8 mouse cellular contexts compared by ENCODE assay signal in genomic region chr11:104550406-104550974, GRCm38 (mm10). TPM values are rescaled to one million over a fixed set of nuclear protein-coding genes. Genes with fewer than 3 reads are reported as not detected.
DNase-seq lines count a peak whose midpoint lies in the region; ATAC-seq lines count a peak whose summit lies in the region.

Cdc27 (minus strand) TSS chr11:104550620.
Myl4 (plus strand) TSS chr11:104550663.

- H3K4me1 ChIP-seq in heart, embryonic 10.5 days: peaks cover 24% of the 10 kb centered on the region
- peaks cover 10% of the 10 kb centered on the region; the same call in 1 of the 2 replicates for H3K4me1 ChIP-seq in kidney, embryonic 15.5 days

- no peaks in the 10 kb centered on the region for H3K9me3 ChIP-seq in heart, embryonic 10.5 days
- H3K9me3 ChIP-seq in kidney, embryonic 15.5 days (replicated peaks): no peaks in the 10 kb centered on the region

- peak within 1 kb of the TSS; percentile 97 for H3K27ac ChIP-seq in heart, embryonic 10.5 days
- H3K27ac ChIP-seq in kidney, embryonic 15.5 days: peak within 1 kb of the TSS; percentile 85

- WGBS in heart, embryonic 10.5 days: under 1% methylated on average over 35 of the region's 35 CpGs
- WGBS in kidney, embryonic 15.5 days: under 1% methylated on average over 33 of the region's 35 CpGs

- 0 out of 2 replicates have a peak, but pooled peaks cover 3% of the 10 kb centered on the region for H3K27me3 ChIP-seq in heart, embryonic 10.5 days (ENCODE audit: insufficient read depth, poor library complexity, severe bottlenecking)
- H3K27me3 ChIP-seq in kidney, embryonic 15.5 days: no peaks in the 10 kb centered on the region

- ATAC-seq in erythroblast, adult 5-6 weeks (replicated peaks; ENCODE audit: low FRiP score, poor library complexity, severe bottlenecking): peak; percentile 92
- peak; percentile 98 for ATAC-seq in kidney, embryonic 15.5 days (replicated peaks; ENCODE audit: low FRiP score)
- peak; percentile 98 for ATAC-seq in monocyte, adult 5-6 weeks (replicated peaks; ENCODE audit: insufficient number of reproducible peaks, low FRiP score, low TSS enrichment, poor library complexity, severe bottlenecking)

- H3K4me2 ChIP-seq in kidney, embryonic 15.5 days: peak within 1 kb of the TSS; percentile 61

- peak within 1 kb of the TSS; percentile 97 for H3K9ac ChIP-seq in kidney, embryonic 15.5 days

- DNase-seq in B cell, adult 2 months: peak; percentile 99
- DNase-seq in brain, adult 2 months (ENCODE audit: low read depth, low spot score): peak; percentile 98
- peak; percentile 99 for DNase-seq in heart, embryonic 10.5 days (ENCODE audit: low spot score)
- DNase-seq in liver: peak; percentile 98
- peak; percentile 98 to 99 for DNase-seq in spleen, postnatal 4 days (ENCODE audit: low spot score in 2 of 2)

- peaks cover 4% of the 10 kb centered on the region; the same call in 1 of the 2 replicates for H3K36me3 ChIP-seq in heart, embryonic 10.5 days
- no peaks in the 10 kb centered on the region; the same call in 1 of the 2 replicates for H3K36me3 ChIP-seq in kidney, embryonic 15.5 days

- H3K4me3 ChIP-seq in heart, embryonic 10.5 days: peak within 1 kb of the TSS; percentile 84
- peak within 1 kb of the TSS; percentile 72 for H3K4me3 ChIP-seq in kidney, embryonic 15.5 days (replicated peaks)

RNA-seq across cellular contexts. Expression of gene Cdc27, which starts in this region (rescaled TPM):
- total RNA-seq in erythroblast, adult 5-6 weeks (2015; ENCODE audit: low replicate concordance): 32.6 and 41.5 TPM in 2 replicates
- 23.7 and 28.3 TPM in 2 replicates for total RNA-seq in erythroblast, adult 5-6 weeks (2017; ENCODE audit: low replicate concordance)
- polyA plus RNA-seq in heart, embryonic 10.5 days (2016; fragmentation: Nextera tagmentation; extraction: Ambion mirVana): 39.0 and 39.8 TPM in 2 replicates
- polyA plus RNA-seq in kidney, embryonic 15.5 days (2015; fragmentation: Nextera tagmentation; extraction: Ambion mirVana): 38.2 and 43.3 TPM in 2 replicates
- total RNA-seq in monocyte, adult 5-6 weeks (2017): 25.5 to 39.0 TPM (median 33.4 TPM) in 3 replicates

RNA-seq across cellular contexts. Expression of gene Myl4, which starts in this region (rescaled TPM):
- total RNA-seq in erythroblast, adult 5-6 weeks (2015; ENCODE audit: low replicate concordance): not detected in 2 replicates
- not detected in 2 replicates for total RNA-seq in erythroblast, adult 5-6 weeks (2017; ENCODE audit: low replicate concordance)
- polyA plus RNA-seq in heart, embryonic 10.5 days (2016; fragmentation: Nextera tagmentation; extraction: Ambion mirVana): 1,777 and 2,791 TPM in 2 replicates
- 16.9 and 29.9 TPM in 2 replicates for polyA plus RNA-seq in kidney, embryonic 15.5 days (2015; fragmentation: Nextera tagmentation; extraction: Ambion mirVana)
- 5.0 to 11.6 TPM (median 8.8 TPM) in 3 replicates for total RNA-seq in monocyte, adult 5-6 weeks (2017)

Comparison
In these comparisons a context has a peak if more than half of its experiments do, and no peak if none do; other contexts are left out.
1. Peak in every context shown above with its lines: DNase-seq, ATAC-seq, H3K4me3 ChIP-seq and H3K27ac ChIP-seq.
2. RNA of gene Myl4 (polyA plus RNA-seq): 1,777 to 2,791 TPM in heart, embryonic 10.5 days; 16.9 to 29.9 TPM in kidney, embryonic 15.5 days; every median in the first group is over 10 times any median in the second.